Mouse (Mus musculus): Measurements from ENCODE around the gene Cd52. TPM values are rescaled to one million over a fixed set of nuclear protein-coding genes. Genes with fewer than 3 reads are reported as not detected.

Gene Cd52
- polyA plus RNA-seq, 1 experiment from 2014 or later: 18.9 TPM

- peak; percentile 84 for TF ChIP-seq CTCF (IDR thresholded peaks at IDR 0.05; ENCODE audit: low read depth)
- no peak overlapping the region for H3K27ac ChIP-seq
- H3K4me3 ChIP-seq (replicated peaks; ENCODE audit: low read depth, low read length): no peak overlapping the region
- peak; percentile 86 for DNase-seq (ENCODE audit: low spot score)
- H3K4me1 ChIP-seq (replicated peaks; ENCODE audit: insufficient read depth, low read length): peaks cover 6% of the 10 kb centered on the region; the same call in 1 of the 2 replicates
- ATAC-seq (replicated peaks; ENCODE audit: low FRiP score, low read depth): peak; percentile 66
- H3K27me3 ChIP-seq (ENCODE audit: insufficient read depth, low read length): 0 out of 2 replicates have a peak, but pooled peaks cover 3% of the 10 kb centered on the region
- no peak overlapping the region for H3K9ac ChIP-seq (ENCODE audit: low read depth, low read length)
- no peak overlapping the region for H3K4me2 ChIP-seq (ENCODE audit: low read length)
- no peaks in the 10 kb centered on the region for H3K9me3 ChIP-seq (replicated peaks; ENCODE audit: low read length)
- H3K36me3 ChIP-seq (ENCODE audit: insufficient read depth, low read length): no peaks in the 10 kb centered on the region
- WGBS: 16% methylated on average over 3 of the region's 3 CpGs
Measured at GRCm38 (mm10) chr4:134078694-134079093, 16.2 kb downstream of the Cd52 start.

- no peak for TF ChIP-seq CTCF (IDR thresholded peaks at IDR 0.05; ENCODE audit: low read depth)
- Histone ChIP-seq H3K9me3 (replicated peaks; ENCODE audit: low read length) (no peaks in the 10 kb centered on the region), H3K4me1 (replicated peaks; ENCODE audit: insufficient read depth, low read length) (no peaks in the 10 kb centered on the region), H3K27me3 (ENCODE audit: insufficient read depth, low read length) (no peaks in the 10 kb centered on the region), H3K36me3 (ENCODE audit: insufficient read depth, low read length) (no peaks in the 10 kb centered on the region), H3K4me2 (ENCODE audit: low read length) (no peak overlapping the region), H3K27ac (no peak overlapping the region), H3K4me3 (replicated peaks; ENCODE audit: low read depth, low read length) (no peak overlapping the region), H3K9ac (ENCODE audit: low read depth, low read length) (no peak overlapping the region)
- ATAC-seq (replicated peaks; ENCODE audit: low FRiP score, low read depth) (no peak), DNase-seq (ENCODE audit: low spot score) (no peak)
- WGBS: 80% methylated on average over 4 of the region's 4 CpGs
Measured at GRCm38 (mm10) chr4:134068793-134069580, 25.9 kb downstream of the Cd52 start.

GRCm38 (mm10) chr4:134067833-134068544, 26.9 kb downstream of the Cd52 start:
- H3K4me2 ChIP-seq (ENCODE audit: low read length): no peak overlapping the region
- no peaks in the 10 kb centered on the region for H3K4me1 ChIP-seq (replicated peaks; ENCODE audit: insufficient read depth, low read length)
- TF ChIP-seq CTCF (IDR thresholded peaks at IDR 0.05; ENCODE audit: low read depth): no peak
- no peak overlapping the region for H3K27ac ChIP-seq
- 73% methylated on average over 7 of the region's 7 CpGs for WGBS
- H3K9ac ChIP-seq (ENCODE audit: low read depth, low read length): no peak overlapping the region
- DNase-seq (ENCODE audit: low spot score) (no peak), ATAC-seq (replicated peaks; ENCODE audit: low FRiP score, low read depth) (no peak)
- H3K4me3 ChIP-seq (replicated peaks; ENCODE audit: low read depth, low read length): no peak overlapping the region
- H3K9me3 ChIP-seq (replicated peaks; ENCODE audit: low read length): no peaks in the 10 kb centered on the region
- H3K27me3 ChIP-seq (ENCODE audit: insufficient read depth, low read length): no peaks in the 10 kb centered on the region
- H3K36me3 ChIP-seq (ENCODE audit: insufficient read depth, low read length): no peaks in the 10 kb centered on the region

GRCm38 (mm10) chr4:134067383-134067782, 27.5 kb downstream of the Cd52 start:
- Histone ChIP-seq H3K36me3 (ENCODE audit: insufficient read depth, low read length) (no peaks in the 10 kb centered on the region), H3K9me3 (replicated peaks; ENCODE audit: low read length) (no peaks in the 10 kb centered on the region), H3K27ac (no peak overlapping the region), H3K4me2 (ENCODE audit: low read length) (no peak overlapping the region), H3K9ac (ENCODE audit: low read depth, low read length) (no peak overlapping the region), H3K27me3 (ENCODE audit: insufficient read depth, low read length) (no peaks in the 10 kb centered on the region), H3K4me1 (replicated peaks; ENCODE audit: insufficient read depth, low read length) (no peaks in the 10 kb centered on the region), H3K4me3 (replicated peaks; ENCODE audit: low read depth, low read length) (no peak overlapping the region)
- WGBS: 85% methylated on average over 8 of the region's 8 CpGs
- TF ChIP-seq CTCF (IDR thresholded peaks at IDR 0.05; ENCODE audit: low read depth): no peak
- DNase-seq (ENCODE audit: low spot score) (no peak), ATAC-seq (replicated peaks; ENCODE audit: low FRiP score, low read depth) (peak; percentile 46; the same call in 1 of the 2 replicates)

- Histone ChIP-seq H3K9ac (ENCODE audit: low read depth, low read length) (no peak overlapping the region), H3K27ac (no peak overlapping the region), H3K36me3 (ENCODE audit: insufficient read depth, low read length) (no peaks in the 10 kb centered on the region), H3K4me2 (ENCODE audit: low read length) (peak overlapping the region; percentile 29), H3K4me3 (replicated peaks; ENCODE audit: low read depth, low read length) (no peak overlapping the region), H3K27me3 (ENCODE audit: insufficient read depth, low read length) (no peaks in the 10 kb centered on the region), H3K9me3 (replicated peaks; ENCODE audit: low read length) (no peaks in the 10 kb centered on the region), H3K4me1 (replicated peaks; ENCODE audit: insufficient read depth, low read length) (no peaks in the 10 kb centered on the region)
- TF ChIP-seq CTCF (IDR thresholded peaks at IDR 0.05; ENCODE audit: low read depth): no peak
- DNase-seq (ENCODE audit: low spot score): no peak
- 14% methylated on average over 23 of the region's 23 CpGs for WGBS
- ATAC-seq (replicated peaks; ENCODE audit: low FRiP score, low read depth): no peak
Measured at GRCm38 (mm10) chr4:134065431-134066004, 29.4 kb downstream of the Cd52 start.

GRCm38 (mm10) chr4:134062561-134062960, 32.3 kb downstream of the Cd52 start:
- Histone ChIP-seq H3K4me2 (ENCODE audit: low read length) (no peak overlapping the region), H3K9ac (ENCODE audit: low read depth, low read length) (no peak overlapping the region), H3K27ac (no peak overlapping the region), H3K27me3 (ENCODE audit: insufficient read depth, low read length) (no peaks in the 10 kb centered on the region), H3K4me1 (replicated peaks; ENCODE audit: insufficient read depth, low read length) (0 out of 2 replicates have a peak, but pooled peaks cover 5% of the 10 kb centered on the region), H3K36me3 (ENCODE audit: insufficient read depth, low read length) (no peaks in the 10 kb centered on the region), H3K4me3 (replicated peaks; ENCODE audit: low read depth, low read length) (no peak overlapping the region), H3K9me3 (replicated peaks; ENCODE audit: low read length) (no peaks in the 10 kb centered on the region)
- DNase-seq (ENCODE audit: low spot score) (no peak), ATAC-seq (replicated peaks; ENCODE audit: low FRiP score, low read depth) (no peak)
- WGBS: 64% methylated on average over 8 of the region's 8 CpGs
- TF ChIP-seq CTCF (IDR thresholded peaks at IDR 0.05; ENCODE audit: low read depth): no peak

Measured in kidney, postnatal 0 days (tissue).